Mouse (Mus musculus) forebrain, embryonic 15.5 days (tissue): Measurements from ENCODE around the gene Zbtb20. TPM values are rescaled to one million over a fixed set of nuclear protein-coding genes. Genes with fewer than 3 reads are reported as not detected.
"Not testable (repeated sequence)": the region's sequence is repeated elsewhere in the genome, so short reads cannot be mapped to it uniquely, and the experiment has no call there.

Experiments
- ATAC-seq: fragments of 200-750 bp; cut with Nextera tagmentation; replicated peaks from 2 replicates; pipeline ENCODE4 v1.8.0; 2017; ENCODE audit warnings: mild to moderate bottlenecking, moderate TSS enrichment, moderate library complexity
- H3K27ac ChIP-seq: fragments of 300-500 bp; sonication (generic); replicated peaks from 2 replicates; pipeline ENCODE4 v1.5.1; 2015; ENCODE audit warnings: mild to moderate bottlenecking, inconsistent platforms
- H3K27me3 ChIP-seq: fragments of 300-500 bp; sonication (generic); 2 replicates; pipeline ENCODE4 v1.6.1; 2015; ENCODE audit warnings: inconsistent platforms
- H3K36me3 ChIP-seq: fragments of 300-500 bp; sonication (generic); 2 replicates; pipeline ENCODE4 v1.6.1; 2015; ENCODE audit warnings: mild to moderate bottlenecking, inconsistent platforms
- H3K4me1 ChIP-seq: fragments of 300-500 bp; sonication (generic); 2 replicates; pipeline ENCODE4 v1.6.1; 2015; ENCODE audit warnings: inconsistent platforms
- H3K4me2 ChIP-seq: fragments of 300-500 bp; sonication (generic); replicated peaks from 2 replicates; pipeline ENCODE4 v1.6.1; 2015; ENCODE audit warnings: mild to moderate bottlenecking, inconsistent platforms
- H3K4me3 ChIP-seq: fragments of 300-500 bp; sonication (generic); 2 replicates; pipeline ENCODE4 v1.5.1; 2015; ENCODE audit warnings: mild to moderate bottlenecking, inconsistent platforms
- H3K9ac ChIP-seq: fragments of 300-500 bp; sonication (generic); replicated peaks from 2 replicates; pipeline ENCODE4 v1.6.1; 2015; ENCODE audit warnings: mild to moderate bottlenecking, inconsistent platforms
- H3K9me3 ChIP-seq: fragments of 300-500 bp; sonication (generic); 2 replicates; pipeline ENCODE4 v1.6.1; 2016; ENCODE audit warnings: inconsistent platforms
- WGBS: fragments of 180-500 bp; shearing (Covaris S2); methylation state at CpG from one replicate; pipeline ENCODE4 v1.1.7; 2015; ENCODE audit warnings: mixed read lengths; 5-methylcytosine and 5-hydroxymethylcytosine counted together
- polyA plus RNA-seq: library from polyadenylated mRNA; unstranded; fragments of >200 nt; fragmentation: Nextera tagmentation; extraction: Ambion mirVana; gene quantifications from 2 replicates; pipeline ENCODE4 v1.2.1, GENCODE M21; 2015

The Zbtb20 gene
- polyA plus RNA-seq, 1 experiment from 2014 or later: 143 TPM

DNA sequence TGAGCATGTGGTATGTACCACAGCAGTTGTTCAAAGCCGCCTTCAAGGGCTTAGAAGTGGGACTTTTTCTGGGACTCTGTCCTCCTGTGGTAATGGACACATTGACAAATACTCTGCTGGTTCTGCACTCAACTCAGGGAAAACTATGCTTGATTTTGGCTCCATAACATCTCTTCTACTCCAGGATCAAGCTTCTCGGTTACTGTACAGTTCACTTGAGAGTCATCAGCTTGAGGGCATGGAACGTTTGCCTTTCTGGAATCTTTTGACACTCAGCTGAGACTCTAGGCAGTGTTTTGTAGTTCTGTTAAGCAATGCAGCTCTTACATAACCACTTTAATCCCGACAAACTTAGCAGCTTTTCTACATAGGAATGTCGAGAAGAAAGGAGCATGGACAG lies 36.1 kb downstream of the Zbtb20 start:
- H3K36me3 ChIP-seq: no peaks in the 10 kb centered on the region
- H3K4me1 ChIP-seq: peaks cover 34% of the 10 kb centered on the region
- no peaks in the 10 kb centered on the region for H3K27me3 ChIP-seq
- 70% methylated on average over 5 of the region's 5 CpGs for WGBS
- H3K9me3 ChIP-seq: no peaks in the 10 kb centered on the region
- no peak overlapping the region for H3K27ac ChIP-seq
- H3K9ac ChIP-seq: no peak overlapping the region
- ATAC-seq: no peak
- H3K4me2 ChIP-seq: no peak overlapping the region
- H3K4me3 ChIP-seq: no peak overlapping the region

GRCm38 (mm10) chr16:42913291-42913690 lies 37.6 kb downstream of the Zbtb20 start:
- no peak for ATAC-seq
- Histone ChIP-seq H3K9ac (no peak overlapping the region), H3K27me3 (no peaks in the 10 kb centered on the region), H3K4me1 (peaks cover 28% of the 10 kb centered on the region), H3K9me3 (no peaks in the 10 kb centered on the region), H3K36me3 (no peaks in the 10 kb centered on the region), H3K27ac (0 out of 2 replicates have a peak overlapping the region, but pooled peaks have one; percentile 31), H3K4me2 (no peak overlapping the region), H3K4me3 (no peak overlapping the region)
- 51% methylated on average over 8 of the region's 8 CpGs for WGBS

DNA sequence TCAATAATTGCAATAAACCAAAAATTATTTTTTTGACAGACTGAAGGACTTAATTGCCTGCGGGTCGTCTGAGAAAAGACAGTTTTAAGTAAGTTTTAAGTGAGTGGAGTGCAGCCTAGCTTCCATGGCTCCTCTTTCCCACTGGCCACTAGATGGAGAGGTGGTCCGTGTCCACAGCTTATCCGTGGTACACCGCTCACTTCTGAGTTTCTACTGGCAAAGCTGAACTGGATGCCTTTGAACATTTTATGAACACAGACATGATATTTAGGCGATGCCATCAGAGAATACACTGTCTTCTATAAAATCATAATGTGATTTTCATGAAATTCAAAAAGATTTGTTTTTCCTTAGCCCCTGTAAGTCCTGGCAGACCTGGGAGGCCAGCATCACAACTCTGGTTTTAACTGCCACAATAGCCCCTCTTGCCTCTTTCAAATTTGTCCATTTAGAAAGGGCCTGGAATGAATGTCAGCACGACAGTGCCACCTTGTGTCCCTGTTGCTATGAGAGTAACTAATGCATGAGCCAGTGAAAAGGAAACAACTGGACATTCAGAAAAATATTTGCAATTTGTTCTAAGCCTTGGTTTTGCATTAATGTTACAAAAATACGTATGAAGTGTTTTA lies 38.9 kb downstream of the Zbtb20 start:
- WGBS: 34% methylated on average over 8 of the region's 8 CpGs
- Histone ChIP-seq H3K9me3 (no peaks in the 10 kb centered on the region), H3K4me3 (no peak overlapping the region), H3K27ac (peak overlapping the region; percentile 60), H3K36me3 (no peaks in the 10 kb centered on the region), H3K4me2 (no peak overlapping the region), H3K27me3 (no peaks in the 10 kb centered on the region), H3K4me1 (peaks cover 28% of the 10 kb centered on the region), H3K9ac (no peak overlapping the region)
- ATAC-seq: peak; percentile 92

GRCm38 (mm10) chr16:42919992-42920760 lies 44.5 kb downstream of the Zbtb20 start:
- Histone ChIP-seq H3K4me3 (no peak overlapping the region), H3K4me1 (peaks cover 13% of the 10 kb centered on the region), H3K27me3 (no peaks in the 10 kb centered on the region), H3K36me3 (no peaks in the 10 kb centered on the region), H3K27ac (0 out of 2 replicates have a peak overlapping the region, but pooled peaks have one; percentile 40), H3K9ac (no peak overlapping the region), H3K9me3 (no peaks in the 10 kb centered on the region), H3K4me2 (no peak overlapping the region)
- WGBS: 85% methylated on average over 5 of the region's 5 CpGs
- ATAC-seq: no peak

GRCm38 (mm10) chr16:42921436-42921835 lies 45.8 kb downstream of the Zbtb20 start:
- Histone ChIP-seq H3K9ac (no peak overlapping the region), H3K27me3 (no peaks in the 10 kb centered on the region), H3K9me3 (no peaks in the 10 kb centered on the region), H3K4me2 (no peak overlapping the region), H3K4me1 (peaks cover 12% of the 10 kb centered on the region), H3K36me3 (no peaks in the 10 kb centered on the region), H3K4me3 (no peak overlapping the region), H3K27ac (peak overlapping the region; percentile 54; the same call in 1 of the 2 replicates)
- ATAC-seq: peak; percentile 61; the same call in 1 of the 2 replicates
- 39% methylated on average over 4 of the region's 4 CpGs for WGBS

DNA sequence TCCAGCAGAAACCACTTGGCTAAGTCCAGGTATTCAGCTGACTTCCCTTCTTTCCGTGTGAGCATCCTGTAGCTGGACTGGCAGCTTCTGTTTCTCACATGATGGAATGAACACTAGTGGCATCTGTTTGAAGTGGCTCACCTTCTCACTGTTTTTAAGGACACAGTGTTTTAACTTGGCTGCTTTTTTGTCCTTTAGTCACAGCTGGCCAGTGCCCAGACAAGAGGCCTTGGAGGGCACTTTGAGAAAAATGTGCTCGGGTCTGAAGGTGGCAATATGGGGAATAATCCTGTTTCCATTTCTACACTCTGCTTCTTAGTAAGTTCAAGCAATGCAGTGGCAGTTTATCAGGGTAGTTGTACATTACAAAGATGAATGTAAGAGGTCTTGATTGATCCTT lies 62.5 kb downstream of the Zbtb20 start:
- no peaks in the 10 kb centered on the region for H3K27me3 ChIP-seq
- H3K9ac ChIP-seq: no peak overlapping the region
- no peaks in the 10 kb centered on the region for H3K9me3 ChIP-seq
- no peaks in the 10 kb centered on the region for H3K4me1 ChIP-seq
- H3K4me3 ChIP-seq: no peak overlapping the region
- no peaks in the 10 kb centered on the region for H3K36me3 ChIP-seq
- no peak for ATAC-seq
- WGBS: 69% methylated on average over 2 of the region's 2 CpGs
- H3K4me2 ChIP-seq: no peak overlapping the region
- H3K27ac ChIP-seq: no peak overlapping the region

DNA sequence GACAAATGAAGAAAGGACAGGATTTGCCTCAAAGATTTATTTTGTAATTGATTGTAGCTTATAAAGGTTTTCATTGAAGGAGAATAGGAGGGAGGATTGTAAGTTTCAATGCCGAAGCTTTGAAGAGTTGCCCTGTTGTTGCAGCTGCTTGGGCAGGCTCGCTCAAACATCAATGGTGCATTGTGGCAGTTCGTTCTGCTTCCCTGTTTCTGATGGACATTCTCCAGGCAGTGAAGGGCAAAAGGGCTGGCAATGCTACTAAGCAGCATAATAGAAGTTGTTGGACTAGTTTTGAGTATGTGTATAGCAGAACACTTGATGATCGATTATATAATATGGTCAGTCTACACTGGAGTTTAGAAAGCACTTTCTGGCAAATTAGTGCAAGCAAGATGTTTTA lies 71.3 kb downstream of the Zbtb20 start:
- H3K27ac ChIP-seq: no peak overlapping the region
- 0 out of 2 replicates have a peak, but pooled peaks cover 8% of the 10 kb centered on the region for H3K4me1 ChIP-seq
- no peak overlapping the region for H3K9ac ChIP-seq
- no peaks in the 10 kb centered on the region for H3K36me3 ChIP-seq
- H3K4me2 ChIP-seq: no peak overlapping the region
- H3K4me3 ChIP-seq: no peak overlapping the region
- no peaks in the 10 kb centered on the region for H3K27me3 ChIP-seq
- WGBS: 10% methylated on average over 4 of the region's 4 CpGs
- H3K9me3 ChIP-seq: no peaks in the 10 kb centered on the region
- no peak for ATAC-seq

GRCm38 (mm10) chr16:42955401-42955800 lies 79.7 kb downstream of the Zbtb20 start:
- 98% methylated on average over 17 of the region's 17 CpGs for WGBS
- H3K9ac ChIP-seq, H3K9me3 ChIP-seq, H3K4me2 ChIP-seq, H3K27ac ChIP-seq, H3K4me1 ChIP-seq, H3K36me3 ChIP-seq, H3K27me3 ChIP-seq, ATAC-seq, H3K4me3 ChIP-seq: not testable (repeated sequence)

DNA sequence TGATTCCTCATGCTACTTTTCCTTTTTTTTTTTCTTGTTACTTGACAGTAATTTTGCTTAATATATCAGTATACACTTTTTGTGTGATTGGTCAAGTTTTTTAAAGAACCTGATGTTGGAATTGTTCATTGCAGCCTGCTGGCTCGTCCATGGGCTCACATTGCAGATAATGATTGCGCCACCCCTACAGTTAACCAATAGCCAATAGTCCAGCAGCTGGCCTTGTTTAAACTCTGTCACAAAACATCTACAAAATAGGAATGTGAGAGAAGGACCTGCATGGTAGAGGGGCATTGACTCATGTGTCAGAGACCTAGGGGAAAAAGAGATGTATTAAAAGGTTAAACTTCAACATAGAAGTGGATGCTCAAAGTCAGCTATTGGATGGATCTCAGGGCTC lies 97.2 kb downstream of the Zbtb20 start:
- ATAC-seq: no peak
- WGBS: 96% methylated on average over 2 of the region's 2 CpGs
- no peaks in the 10 kb centered on the region for H3K27me3 ChIP-seq
- no peak overlapping the region for H3K4me2 ChIP-seq
- no peaks in the 10 kb centered on the region for H3K9me3 ChIP-seq
- H3K27ac ChIP-seq: no peak overlapping the region
- H3K9ac ChIP-seq: no peak overlapping the region
- H3K4me1 ChIP-seq: no peaks in the 10 kb centered on the region
- no peak overlapping the region for H3K4me3 ChIP-seq
- no peaks in the 10 kb centered on the region for H3K36me3 ChIP-seq

- no peak overlapping the region for H3K4me3 ChIP-seq
- H3K27me3 ChIP-seq: no peaks in the 10 kb centered on the region
- no peak overlapping the region for H3K27ac ChIP-seq
- no peak overlapping the region for H3K9ac ChIP-seq
- ATAC-seq: no peak
- no peaks in the 10 kb centered on the region for H3K4me1 ChIP-seq
- H3K4me2 ChIP-seq: no peak overlapping the region
- H3K9me3 ChIP-seq: no peaks in the 10 kb centered on the region
- WGBS: 83% methylated on average over 1 of the region's 1 CpGs
- no peaks in the 10 kb centered on the region for H3K36me3 ChIP-seq
These were observed 123.2 kb downstream of the Zbtb20 start for GRCm38 (mm10) chr16:42998896-42999295.

GRCm38 (mm10) chr16:43026351-43026750 lies 150.7 kb downstream of the Zbtb20 start:
- Histone ChIP-seq H3K27me3 (no peaks in the 10 kb centered on the region), H3K36me3 (no peaks in the 10 kb centered on the region), H3K4me2 (no peak overlapping the region), H3K4me1 (no peaks in the 10 kb centered on the region), H3K9me3 (no peaks in the 10 kb centered on the region), H3K27ac (no peak overlapping the region), H3K4me3 (no peak overlapping the region), H3K9ac (no peak overlapping the region)
- WGBS: 83% methylated on average over 2 of the region's 2 CpGs
- no peak for ATAC-seq

- Histone ChIP-seq H3K27ac (no peak overlapping the region), H3K4me1 (no peaks in the 10 kb centered on the region), H3K36me3 (no peaks in the 10 kb centered on the region), H3K4me3 (no peak overlapping the region), H3K4me2 (no peak overlapping the region), H3K9me3 (no peaks in the 10 kb centered on the region), H3K9ac (no peak overlapping the region), H3K27me3 (no peaks in the 10 kb centered on the region)
- WGBS: 35% methylated on average over 3 of the region's 3 CpGs
- peak; percentile 51 for ATAC-seq
These were observed 153.6 kb downstream of the Zbtb20 start for GRCm38 (mm10) chr16:43029243-43029642.
